Mouse (Mus musculus) lung, postnatal 0 days (tissue): ENCODE results near the gene Tnni3.
"Not testable (repeated sequence)": the region's sequence is repeated elsewhere in the genome, so short reads cannot be mapped to it uniquely, and the experiment has no call there.

Experiments
- CTCF ChIP-seq: IDR thresholded peaks from 2 replicates; pipeline ENCODE4 v1.5.1; 2016; ENCODE audit warnings: antibody characterized with exemption, mild to moderate bottlenecking
- EP300 ChIP-seq: IDR thresholded peaks from 2 replicates; pipeline ENCODE4 v1.6.1; 2016; ENCODE audit warnings: antibody characterized with exemption, mild to moderate bottlenecking, control low read depth

GRCm38 (mm10) chr7:4530166-4530565, 6.1 kb upstream of the Tnni3 start:
- not testable (repeated sequence) for TF ChIP-seq CTCF, EP300
